ENCODE assay signal across 8 mouse cellular contexts in genomic region chr8:69790364-69790763, GRCm38 (mm10). TPM values are rescaled to one million over a fixed set of nuclear protein-coding genes. Genes with fewer than 3 reads are reported as not detected.
DNase-seq lines count a peak whose midpoint lies in the region; ATAC-seq lines count a peak whose summit lies in the region.

No protein-coding gene starts in this region.

- WGBS in neural tube, embryonic 11.5 days, result 47% methylated on average over 11 of the region's 11 CpGs
- WGBS in embryonic facial prominence, embryonic 10.5 days, result 29% methylated on average over 11 of the region's 11 CpGs
- WGBS in macrophage (ENCODE audit: missing documents), result 30% methylated on average over 11 of the region's 11 CpGs

- H3K9me3 ChIP-seq in neural tube, embryonic 11.5 days (ENCODE audit: control insufficient read depth, low read length), result no peaks in the 10 kb centered on the region
- H3K9me3 ChIP-seq in embryonic facial prominence, embryonic 10.5 days, result no peaks in the 10 kb centered on the region

- H3K27ac ChIP-seq in neural tube, embryonic 11.5 days (ENCODE audit: low read depth, low read length), result no peak overlapping the region
- H3K27ac ChIP-seq in embryonic facial prominence, embryonic 10.5 days (replicated peaks), result peak overlapping the region; percentile 96
- peak overlapping the region; percentile 76 for H3K27ac ChIP-seq in macrophage

- ATAC-seq in neural tube, embryonic 11.5 days (ENCODE audit: insufficient read depth, low FRiP score, low TSS enrichment), result no peak; the same call in 1 of the 2 replicates
- peak; percentile 4; a peak in 1 of 4 replicates for ATAC-seq in hematopoietic stem cell, adult 5-6 weeks (replicated peaks in 1 of 2; ENCODE audit: insufficient read depth in 1 of 2, low FRiP score in 2 of 2, low TSS enrichment in 1 of 2, low read depth in 1 of 2, poor library complexity in 2 of 2, severe bottlenecking in 2 of 2)
- ATAC-seq in cerebellum, adult (ENCODE audit: insufficient number of reproducible peaks, low FRiP score, low TSS enrichment), result no peak
- no peak for ATAC-seq in inflammation-experienced regulatory T-cells, adult 6 months
- no peak for ATAC-seq in monocyte, adult 5-6 weeks (replicated peaks; ENCODE audit: insufficient number of reproducible peaks, low FRiP score, low TSS enrichment, poor library complexity, severe bottlenecking)

- peaks cover 7% of the 10 kb centered on the region; the same call in 1 of the 2 replicates for H3K36me3 ChIP-seq in neural tube, embryonic 11.5 days (ENCODE audit: control insufficient read depth, insufficient read depth, low read length)
- H3K36me3 ChIP-seq in embryonic facial prominence, embryonic 10.5 days (replicated peaks), result peaks cover 28% of the 10 kb centered on the region
- peaks cover 20% of the 10 kb centered on the region for H3K36me3 ChIP-seq in macrophage (ENCODE audit: inconsistent target)

- peak overlapping the region; percentile 74 for H3K4me2 ChIP-seq in neural tube, embryonic 11.5 days (ENCODE audit: low read depth)

- H3K9ac ChIP-seq in neural tube, embryonic 11.5 days (ENCODE audit: low read length), result peak overlapping the region; percentile 95

- peaks cover 13% of the 10 kb centered on the region; the same call in 1 of the 2 replicates for H3K4me1 ChIP-seq in neural tube, embryonic 11.5 days (ENCODE audit: control insufficient read depth, insufficient read depth, low read length)
- H3K4me1 ChIP-seq in embryonic facial prominence, embryonic 10.5 days, result peaks cover 25% of the 10 kb centered on the region

- H3K4me3 ChIP-seq in neural tube, embryonic 11.5 days (ENCODE audit: low read depth, low read length), result peak overlapping the region; percentile 82
- H3K4me3 ChIP-seq in embryonic facial prominence, embryonic 10.5 days, result peak overlapping the region; percentile 100
- peak overlapping the region; percentile 92 for H3K4me3 ChIP-seq in macrophage (ENCODE audit: inconsistent target)

- no peak for DNase-seq in neural tube, embryonic 11.5 days (ENCODE audit: low spot score)
- DNase-seq in neural tube, embryonic 10.5 days (ENCODE audit: extremely low spot score, low spot score), result no peak
- DNase-seq in embryonic facial prominence, embryonic 10.5 days (ENCODE audit: low spot score), result peak; percentile 32

- no peaks in the 10 kb centered on the region for H3K27me3 ChIP-seq in neural tube, embryonic 11.5 days (ENCODE audit: control insufficient read depth, insufficient read depth, low read length)
- no peaks in the 10 kb centered on the region for H3K27me3 ChIP-seq in embryonic facial prominence, embryonic 10.5 days (replicated peaks; ENCODE audit: low read depth, poor library complexity, severe bottlenecking)

- H3K79me2 ChIP-seq in macrophage (ENCODE audit: inconsistent target), result peaks cover 43% of the 10 kb centered on the region

RNA-seq across cellular contexts. Expression of gene Atp13a1, which starts 0.6 kb away (rescaled TPM):
- 47.7 and 50.1 TPM in 2 replicates for polyA plus RNA-seq in neural tube, embryonic 11.5 days (2014; fragmentation: Nextera tagmentation; extraction: Ambion mirVana)
- polyA plus RNA-seq in embryonic facial prominence, embryonic 10.5 days (2016; fragmentation: Nextera tagmentation; extraction: Ambion mirVana), result 59.8 and 65.8 TPM in 2 replicates
- 13.7 and 19.4 TPM in 2 replicates for total RNA-seq in hematopoietic stem cell, adult 5-6 weeks (2017)
- total RNA-seq in macrophage (2018; cell fraction: chromatin; rRNA removed), result 100 to 1,000 TPM in 12 of 26 experiments, 10 to 100 TPM in 14; 32.3 to 154 (median 98.5) TPM
- 10 to 100 TPM; 17.5 to 59.6 (median 33.2) TPM for total RNA-seq in macrophage (2018; cell fraction: cytosol; rRNA removed)
- total RNA-seq in macrophage (2018; cell fraction: nucleus; rRNA removed), result 100 to 1,000 TPM in 6 of 26 experiments, 10 to 100 TPM in 20; 34.5 to 121 (median 73.9) TPM
- polyA plus RNA-seq in macrophage (2018), result 22.5 to 33.4 TPM (median 32.7 TPM) in 3 replicates
- polyA plus RNA-seq in inflammation-experienced regulatory T-cells, adult 6 months (2017; shearing (Covaris generic)), result 10 to 100 TPM; 19.0 to 20.5 (median 20.0) TPM
- total RNA-seq in monocyte, adult 5-6 weeks (2017), result 10.5 to 25.2 TPM (median 16.7 TPM) in 3 replicates

RNA-seq across cellular contexts. Expression of gene Zfp866, which starts 0.6 kb away (rescaled TPM):
- polyA plus RNA-seq in neural tube, embryonic 11.5 days (2014; fragmentation: Nextera tagmentation; extraction: Ambion mirVana), result 39.5 and 42.0 TPM in 2 replicates
- polyA plus RNA-seq in embryonic facial prominence, embryonic 10.5 days (2016; fragmentation: Nextera tagmentation; extraction: Ambion mirVana), result 33.3 and 34.7 TPM in 2 replicates
- 24.5 and 31.2 TPM in 2 replicates for total RNA-seq in hematopoietic stem cell, adult 5-6 weeks (2017)
- 10 to 100 TPM; 19.0 to 65.8 (median 42.5) TPM for total RNA-seq in macrophage (2018; cell fraction: chromatin; rRNA removed)
- 10 to 100 TPM in 5 of 26 experiments, 1 to 10 TPM in 21; 4.1 to 14.2 (median 7.3) TPM for total RNA-seq in macrophage (2018; cell fraction: cytosol; rRNA removed)
- total RNA-seq in macrophage (2018; cell fraction: nucleus; rRNA removed), result 10 to 100 TPM; 18.3 to 69.8 (median 32.9) TPM
- polyA plus RNA-seq in macrophage (2018), result 10.1 to 11.2 TPM (median 10.2 TPM) in 3 replicates
- 10 to 100 TPM; 14.0 to 22.5 (median 16.0) TPM for polyA plus RNA-seq in inflammation-experienced regulatory T-cells, adult 6 months (2017; shearing (Covaris generic))
- total RNA-seq in monocyte, adult 5-6 weeks (2017), result 28.2 to 42.8 TPM (median 32.0 TPM) in 3 replicates

RNA-seq across cellular contexts. Expression of gene Gm20422, which starts 15.7 kb away (rescaled TPM):
- 0.36 TPM in 1 of 2 replicates, not detected in the other for polyA plus RNA-seq in neural tube, embryonic 11.5 days (2014; fragmentation: Nextera tagmentation; extraction: Ambion mirVana)
- 1.2 TPM in 1 of 2 replicates, not detected in the other for polyA plus RNA-seq in embryonic facial prominence, embryonic 10.5 days (2016; fragmentation: Nextera tagmentation; extraction: Ambion mirVana)
- not detected in 2 replicates for total RNA-seq in hematopoietic stem cell, adult 5-6 weeks (2017)
- total RNA-seq in macrophage (2018; cell fraction: chromatin; rRNA removed), result 1 to 10 TPM in 4 of 26 experiments, not detected in 22; 2.1 to 2.8 (median 2.3) TPM
- under 1 TPM in 16 of 26 experiments, not detected in 10; 0.17 to 0.66 (median 0.35) TPM for total RNA-seq in macrophage (2018; cell fraction: cytosol; rRNA removed)
- 1 to 10 TPM in 4 of 26 experiments, under 1 TPM in 2, not detected in 20; 0.83 to 4.9 (median 1.3) TPM for total RNA-seq in macrophage (2018; cell fraction: nucleus; rRNA removed)
- 0.75 TPM in 1 of 3 replicates, not detected in the others for polyA plus RNA-seq in macrophage (2018)
- 1 to 10 TPM in 2 of 3 experiments, under 1 TPM in 1; 0.96 to 2.6 (median 1.4) TPM for polyA plus RNA-seq in inflammation-experienced regulatory T-cells, adult 6 months (2017; shearing (Covaris generic))
- not detected in 3 replicates for total RNA-seq in monocyte, adult 5-6 weeks (2017)

RNA-seq across cellular contexts. Expression of gene Gmip, which starts 18.1 kb away (rescaled TPM):
- polyA plus RNA-seq in neural tube, embryonic 11.5 days (2014; fragmentation: Nextera tagmentation; extraction: Ambion mirVana), result 10.9 and 14.2 TPM in 2 replicates
- 9.6 and 10.6 TPM in 2 replicates for polyA plus RNA-seq in embryonic facial prominence, embryonic 10.5 days (2016; fragmentation: Nextera tagmentation; extraction: Ambion mirVana)
- 29.2 and 32.8 TPM in 2 replicates for total RNA-seq in hematopoietic stem cell, adult 5-6 weeks (2017)
- 100 to 1,000 TPM; 198 to 509 (median 387) TPM for total RNA-seq in macrophage (2018; cell fraction: chromatin; rRNA removed)
- total RNA-seq in macrophage (2018; cell fraction: cytosol; rRNA removed), result 10 to 100 TPM; 44.6 to 85.6 (median 59.1) TPM
- total RNA-seq in macrophage (2018; cell fraction: nucleus; rRNA removed), result 100 to 1,000 TPM; 117 to 298 (median 210) TPM
- polyA plus RNA-seq in macrophage (2018), result 53.5 to 77.1 TPM (median 60.5 TPM) in 3 replicates
- polyA plus RNA-seq in inflammation-experienced regulatory T-cells, adult 6 months (2017; shearing (Covaris generic)), result 100 to 1,000 TPM in 1 of 3 experiments, 10 to 100 TPM in 2; 53.2 to 105 (median 79.3) TPM
- total RNA-seq in monocyte, adult 5-6 weeks (2017), result 112 to 186 TPM (median 157 TPM) in 3 replicates

RNA-seq across cellular contexts. Expression of gene Lpar2, which starts 31.9 kb away (rescaled TPM):
- 0.73 and 1.2 TPM in 2 replicates for polyA plus RNA-seq in neural tube, embryonic 11.5 days (2014; fragmentation: Nextera tagmentation; extraction: Ambion mirVana)
- polyA plus RNA-seq in embryonic facial prominence, embryonic 10.5 days (2016; fragmentation: Nextera tagmentation; extraction: Ambion mirVana), result 1.0 and 1.1 TPM in 2 replicates
- total RNA-seq in hematopoietic stem cell, adult 5-6 weeks (2017), result 2.0 and 2.6 TPM in 2 replicates
- total RNA-seq in macrophage (2018; cell fraction: chromatin; rRNA removed), result 1 to 10 TPM; 1.2 to 6.2 (median 4.3) TPM
- under 1 TPM; 0.08 to 0.55 (median 0.28) TPM for total RNA-seq in macrophage (2018; cell fraction: cytosol; rRNA removed)
- 1 to 10 TPM; 1.8 to 8.1 (median 3.6) TPM for total RNA-seq in macrophage (2018; cell fraction: nucleus; rRNA removed)
- polyA plus RNA-seq in macrophage (2018), result 0.36 to 0.38 TPM (median 0.37 TPM) in 3 replicates
- under 1 TPM; 0.18 to 0.77 (median 0.51) TPM for polyA plus RNA-seq in inflammation-experienced regulatory T-cells, adult 6 months (2017; shearing (Covaris generic))
- 0.11 to 2.0 TPM (median 0.48 TPM) in 3 replicates for total RNA-seq in monocyte, adult 5-6 weeks (2017)

Comparison
In these comparisons a context has a peak if more than half of its experiments do, and no peak if none do; other contexts are left out.
1. ATAC-seq: peak in hematopoietic stem cell, adult 5-6 weeks (2 of 2); none in neural tube, embryonic 11.5 days (single experiment), cerebellum, adult (single experiment), inflammation-experienced regulatory T-cells, adult 6 months (single experiment) and monocyte, adult 5-6 weeks (single experiment).
2. Peak in every context shown above with its lines, with median percentiles within 50 percentile points of each other: H3K4me3 ChIP-seq.